Comparison of ENCODE assay signal across 17 mouse cellular contexts in the genomic region with DNA sequence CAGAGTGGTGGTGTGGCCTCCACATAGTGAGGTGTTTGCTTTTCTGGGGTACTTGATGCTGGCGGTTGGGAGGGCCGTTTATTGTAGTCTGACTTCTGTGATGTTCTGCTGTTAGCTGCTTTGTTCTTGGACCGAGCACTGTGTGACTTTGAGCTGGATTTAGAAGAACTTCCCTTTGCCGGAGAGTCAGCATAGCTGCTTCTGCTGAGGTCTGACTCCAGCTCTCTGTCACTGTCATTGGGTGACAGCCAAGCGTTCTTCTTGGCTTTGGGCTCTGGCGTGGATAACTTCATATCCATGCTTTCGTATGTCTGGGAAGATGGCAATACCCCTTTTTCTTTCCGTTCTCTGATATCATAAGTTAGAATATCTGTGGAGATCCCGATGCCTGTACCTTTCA. TPM values are rescaled to one million over a fixed set of nuclear protein-coding genes. Genes with fewer than 3 reads are reported as not detected.
"Had no signal": no experiment of that assay in that cellular context is flagged by ENCODE, and none has a peak within 500 bp of the region (broad histone marks: within the 10 kb centered on the region; RNA-seq: fewer than 3 reads in every experiment).

No protein-coding gene starts in this region.

- DNase-seq: kidney, postnatal 14 days; lung, embryonic 14.5 days; lung, postnatal 10 days; retina, postnatal 1 day; thymus, postnatal 4 days had no signal

- H3K4me2 ChIP-seq: limb, embryonic 15.5 days; liver, embryonic 12.5 days; lung, embryonic 14.5 days; midbrain, embryonic 11.5 days; midbrain, embryonic 15.5 days; neural tube, embryonic 12.5 days had no signal

- ATAC-seq: liver, embryonic 12.5 days; midbrain, embryonic 15.5 days had no signal

- H3K9me3 ChIP-seq: limb, embryonic 15.5 days; midbrain, embryonic 15.5 days; neural tube, embryonic 12.5 days had no signal

- H3K27me3 ChIP-seq: limb, embryonic 15.5 days; liver, embryonic 12.5 days; megakaryocyte, embryonic 14.5 days; midbrain, embryonic 15.5 days; neural tube, embryonic 12.5 days had no signal

- H3K9ac ChIP-seq: limb, embryonic 15.5 days; liver, embryonic 12.5 days; lung, embryonic 14.5 days; midbrain, embryonic 15.5 days; neural tube, embryonic 12.5 days had no signal

- H3K4me3 ChIP-seq: left cerebral cortex, adult 2 months; limb, embryonic 15.5 days; liver, embryonic 12.5 days; midbrain, embryonic 15.5 days; neural tube, embryonic 12.5 days had no signal

- H3K36me3 ChIP-seq: limb, embryonic 15.5 days; liver, embryonic 12.5 days; midbrain, embryonic 15.5 days; neural tube, embryonic 12.5 days had no signal

- H3K27ac ChIP-seq: left cerebral cortex, adult 2 months; limb, embryonic 15.5 days; liver, embryonic 12.5 days; macrophage; midbrain, embryonic 15.5 days; neural tube, embryonic 12.5 days had no signal

- H3K4me1 ChIP-seq: limb, embryonic 15.5 days; liver, embryonic 12.5 days; megakaryocyte, embryonic 14.5 days; midbrain, embryonic 15.5 days; neural tube, embryonic 12.5 days had no signal

RNA-seq across cellular contexts. Expression of gene Unc13c, which starts 36.8 kb away (rescaled TPM):
- total RNA-seq: monocyte, adult 5-6 weeks; neutrophil, adult 5-6 weeks had no signal
- polyA plus RNA-seq: large intestine, adult 2 months; macrophage; spleen, adult 2 months had no signal
